Mouse (Mus musculus): Measurements from ENCODE around the gene Syt17. TPM values are rescaled to one million over a fixed set of nuclear protein-coding genes. Genes with fewer than 3 reads are reported as not detected.

Gene Syt17
- polyA plus RNA-seq, 1 experiment from 2014 or later = 11.0 TPM

Other genes with a start within 250 kb of the Syt17 start
- 16.2 and 17.0 TPM in 2 replicates for gene Smg1, start 204.6 kb downstream of the Syt17 start, polyA plus RNA-seq (2015; fragmentation: Nextera tagmentation; extraction: Ambion mirVana)
- gene Itpripl2, start 43.8 kb upstream of the Syt17 start, polyA plus RNA-seq (2015; fragmentation: Nextera tagmentation; extraction: Ambion mirVana) = 1.6 and 2.0 TPM in 2 replicates
- 89.3 and 107 TPM in 2 replicates for gene Coq7, start 85.1 kb upstream of the Syt17 start, polyA plus RNA-seq (2015; fragmentation: Nextera tagmentation; extraction: Ambion mirVana)
- gene Tmc7, start 136.5 kb upstream of the Syt17 start, polyA plus RNA-seq (2015; fragmentation: Nextera tagmentation; extraction: Ambion mirVana) = 6.3 and 7.0 TPM in 2 replicates
- 0.18 and 0.25 TPM in 2 replicates for gene Tmc5, start 149.1 kb upstream of the Syt17 start, polyA plus RNA-seq (2015; fragmentation: Nextera tagmentation; extraction: Ambion mirVana)